Mouse (Mus musculus) R1 (cell line): ENCODE measurements around the gene Slc35d3.

Experiments
- DNase-seq: peaks from one replicate; pipeline ENCODE4 v3.0.0-alpha.2; 2018; ENCODE audit warnings: low read depth, low spot score

Gene Slc35d3

GRCm38 (mm10) chr10:19850998-19851691 lies at the start of gene Slc35d3:
Gene Slc35d3 (minus strand): TSS chr10:19851459.
- peak; percentile 56 for DNase-seq

- peak; percentile 39 for DNase-seq
Observed at GRCm38 (mm10) chr10:19900191-19900590, 48.9 kb upstream of the Slc35d3 start.

- peak; percentile 70 for DNase-seq
Observed at GRCm38 (mm10) chr10:19893976-19894375, 42.7 kb upstream of the Slc35d3 start.

GRCm38 (mm10) chr10:19893146-19893545 lies 41.9 kb upstream of the Slc35d3 start:
- no peak for DNase-seq

GRCm38 (mm10) chr10:19891686-19892085 lies 40.4 kb upstream of the Slc35d3 start:
- peak; percentile 79 for DNase-seq

- no peak for DNase-seq
Observed at GRCm38 (mm10) chr10:19889908-19890307, 38.6 kb upstream of the Slc35d3 start.

GRCm38 (mm10) chr10:19886249-19886648 lies 35.0 kb upstream of the Slc35d3 start:
- no peak for DNase-seq

GRCm38 (mm10) chr10:19884409-19884808 lies 33.1 kb upstream of the Slc35d3 start:
- no peak for DNase-seq

- DNase-seq: no peak
Observed at GRCm38 (mm10) chr10:19880437-19880836, 29.2 kb upstream of the Slc35d3 start.

- DNase-seq: no peak
Observed at GRCm38 (mm10) chr10:19879161-19879560, 27.9 kb upstream of the Slc35d3 start.

GRCm38 (mm10) chr10:19877679-19878078 lies 26.4 kb upstream of the Slc35d3 start:
- no peak for DNase-seq

- DNase-seq: no peak
Observed at GRCm38 (mm10) chr10:19877257-19877656, 26.0 kb upstream of the Slc35d3 start.

- peak; percentile 61 for DNase-seq
Observed at GRCm38 (mm10) chr10:19876669-19877068, 25.4 kb upstream of the Slc35d3 start.

GRCm38 (mm10) chr10:19875346-19875745 lies 24.1 kb upstream of the Slc35d3 start:
- no peak for DNase-seq

- DNase-seq: no peak
Observed at GRCm38 (mm10) chr10:19855597-19856306, 4.5 kb upstream of the Slc35d3 start.

GRCm38 (mm10) chr10:19853609-19854008 lies 2.4 kb upstream of the Slc35d3 start:
- DNase-seq: no peak

GRCm38 (mm10) chr10:19852776-19853175 lies 1.5 kb upstream of the Slc35d3 start:
- DNase-seq: no peak

- DNase-seq: peak; percentile 60
Observed at GRCm38 (mm10) chr10:19850544-19850997, 688 bp downstream of the Slc35d3 start.

- DNase-seq: peak; percentile 71
Observed at GRCm38 (mm10) chr10:19849771-19850365, 1.4 kb downstream of the Slc35d3 start.

- peak; percentile 13 for DNase-seq
Observed at GRCm38 (mm10) chr10:19848928-19849770, 2.1 kb downstream of the Slc35d3 start.

GRCm38 (mm10) chr10:19839836-19840235 lies 11.4 kb downstream of the Slc35d3 start:
- DNase-seq: no peak
